Mouse (Mus musculus) adrenal gland, postnatal 0 days (tissue): Measurements from ENCODE around the gene Tlx2. TPM values are rescaled to one million over a fixed set of nuclear protein-coding genes. Genes with fewer than 3 reads are reported as not detected.

Experiments
- microRNA-seq: library from miRNA; unstranded; fragments of <30 nt; microRNA quantifications from one replicate; pipeline ENCODE4, GENCODE M21; 2016; ENCODE audit warnings: borderline replicate concordance; ENCODE audit not compliant: insufficient number of aligned reads
- polyA plus RNA-seq: library from polyadenylated mRNA; unstranded; fragments of >200 nt; fragmentation: Nextera tagmentation; extraction: Ambion mirVana; gene quantifications from 2 replicates; pipeline ENCODE4 v1.2.1, GENCODE M21; 2015

Tlx2 gene
- polyA plus RNA-seq, result 47.4 and 57.0 TPM in 2 replicates

DNA sequence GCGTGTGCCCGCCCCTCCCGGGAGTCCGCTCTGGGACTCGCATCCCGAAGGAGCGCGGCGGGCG, at the start of gene Tlx2:
Gene Tlx2, minus strand, starts transcription at position 47 of the 64 bp plus-strand sequence.

DNA sequence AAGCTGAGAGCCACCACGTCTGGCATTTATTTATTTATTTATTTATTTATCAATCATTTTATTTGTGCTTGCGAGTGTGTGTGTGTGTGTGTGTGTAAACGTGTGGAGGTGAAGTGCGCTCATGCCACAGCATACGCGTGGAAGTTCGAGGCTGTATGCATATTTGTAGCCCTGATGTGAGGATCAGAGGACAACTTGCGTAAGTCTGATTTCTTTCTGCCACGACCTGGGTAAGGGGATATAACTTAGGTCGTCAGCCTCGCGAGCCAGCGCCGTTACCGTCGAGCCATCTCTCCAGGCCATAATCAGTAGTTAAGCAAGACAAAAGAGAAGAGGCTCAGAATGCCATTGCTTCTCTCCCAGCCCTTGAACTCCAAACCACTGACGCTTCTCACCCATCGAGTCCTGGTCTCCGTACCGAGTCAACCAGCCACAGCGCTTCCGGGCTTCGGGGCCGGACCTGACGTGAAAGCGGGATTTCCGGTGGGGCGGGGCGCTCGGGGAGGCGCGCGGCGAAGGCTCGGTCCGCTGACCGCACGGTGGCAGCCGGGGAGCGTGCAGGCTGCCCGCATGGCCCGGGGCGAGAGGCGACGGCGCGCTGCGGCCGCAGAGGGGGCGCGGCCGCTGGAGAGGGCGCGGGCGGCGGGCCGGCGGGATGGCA, 45.0 kb upstream of the Tlx2 start, which contains the start of gene Mogs:
Gene Mogs, plus strand, starts transcription at position 486 of the 661 bp plus-strand sequence.

DNA sequence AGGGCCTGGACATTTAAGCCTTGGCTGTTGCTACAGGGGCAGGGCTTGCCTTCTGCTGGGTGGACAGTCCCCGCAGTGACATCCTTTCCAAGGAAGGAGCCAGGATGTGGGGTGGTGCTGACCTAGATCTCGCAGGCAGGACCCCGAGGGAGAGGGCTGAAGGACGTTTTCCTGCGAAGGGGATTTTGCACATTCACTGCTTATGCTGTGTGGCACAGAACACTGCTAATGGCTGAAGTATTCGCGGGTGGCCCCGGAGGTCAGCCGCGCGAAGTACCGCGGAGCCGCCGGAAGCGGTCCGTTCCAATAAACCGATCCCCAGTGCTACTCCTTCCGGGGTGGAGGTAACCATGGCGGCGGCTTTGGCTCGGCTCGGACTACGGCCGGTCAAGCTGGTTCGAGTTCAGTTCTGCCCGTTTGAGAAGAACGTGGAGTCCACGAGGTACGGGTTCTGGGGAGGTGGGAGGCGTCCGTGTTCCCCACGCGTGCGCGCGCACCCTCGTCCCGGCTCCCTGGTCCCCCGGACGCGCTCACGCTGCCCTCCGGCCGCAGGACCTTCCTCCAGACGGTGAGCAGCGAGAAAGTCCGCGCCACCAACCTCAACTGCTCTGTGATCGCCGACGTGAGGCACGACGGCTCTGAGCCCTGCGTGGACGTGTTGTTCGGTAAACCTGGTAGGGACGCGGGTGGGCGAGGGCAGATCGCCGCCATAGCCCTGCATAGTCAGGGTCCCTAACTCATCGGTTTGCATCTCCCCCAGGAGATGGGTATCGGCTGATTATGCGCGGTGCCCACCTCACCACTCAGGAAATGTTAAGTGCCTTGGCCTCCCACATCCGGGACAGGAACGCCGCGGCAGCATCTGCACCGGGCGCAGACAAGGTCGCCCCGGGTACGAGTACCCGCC, 38.9 kb upstream of the Tlx2 start, which contains the start of gene Mrpl53:
Gene Mrpl53, plus strand, starts transcription at position 279 of the 907 bp plus-strand sequence.

GRCm38 (mm10) chr6:83101316-83101687, 31.2 kb upstream of the Tlx2 start, which contains the start of the genes Ccdc142 and Gm42688:
Gene Ccdc142, plus strand, starts transcription at chr6:83101601.
Gene Gm42688, plus strand, starts transcription at chr6:83101617.

DNA sequence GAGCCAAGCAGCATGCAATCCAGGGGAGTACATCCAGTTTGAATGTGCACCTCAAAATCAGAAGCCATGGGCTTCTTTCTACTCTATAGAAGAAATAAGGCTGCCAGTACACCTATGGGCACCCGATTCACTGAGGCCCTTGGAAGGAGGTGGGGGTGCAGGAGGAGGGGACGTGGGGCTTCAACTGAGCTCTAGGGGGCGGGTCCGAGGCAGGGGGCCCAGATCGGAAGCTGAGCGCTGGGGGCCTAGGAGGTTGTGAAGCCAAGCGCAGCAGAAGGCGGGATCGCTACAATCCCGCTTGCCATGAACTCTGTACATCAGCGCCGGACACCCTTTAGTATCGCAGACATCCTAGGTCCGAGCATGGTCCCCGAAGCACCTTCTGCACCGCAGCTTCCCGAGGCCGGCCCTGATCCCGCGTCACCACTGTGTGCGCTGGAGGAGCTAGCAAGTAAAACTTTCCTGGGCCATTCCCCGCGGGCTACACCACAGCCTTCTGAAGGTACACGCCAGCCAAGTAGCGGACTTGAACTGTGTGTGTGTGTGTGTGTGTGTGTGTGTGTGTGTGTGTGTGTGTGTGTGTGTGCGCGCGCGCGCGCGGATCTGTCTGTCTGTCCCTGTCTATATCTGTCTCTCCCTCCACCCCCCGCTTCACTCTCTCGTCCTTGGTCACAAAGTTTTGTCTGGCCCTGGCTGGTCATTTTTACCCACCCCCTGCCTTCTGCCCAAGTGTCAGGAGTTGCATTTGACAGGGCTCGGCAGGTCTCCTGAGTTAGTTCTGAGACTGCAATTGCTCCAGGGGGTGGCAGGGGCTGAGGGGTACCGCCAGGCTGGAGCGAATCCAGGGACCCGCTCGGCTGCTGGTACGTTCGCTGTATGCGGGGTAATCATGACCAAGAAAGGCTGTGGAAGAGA, 16.3 kb upstream of the Tlx2 start, which contains the start of gene Lbx2:
Gene Lbx2, plus strand, starts transcription at position 247 of the 915 bp plus-strand sequence.

GRCm38 (mm10) chr6:83077630-83078323, 7.7 kb upstream of the Tlx2 start, which contains the start of gene Pcgf1:
Gene Pcgf1, plus strand, starts transcription at chr6:83077869.

DNA sequence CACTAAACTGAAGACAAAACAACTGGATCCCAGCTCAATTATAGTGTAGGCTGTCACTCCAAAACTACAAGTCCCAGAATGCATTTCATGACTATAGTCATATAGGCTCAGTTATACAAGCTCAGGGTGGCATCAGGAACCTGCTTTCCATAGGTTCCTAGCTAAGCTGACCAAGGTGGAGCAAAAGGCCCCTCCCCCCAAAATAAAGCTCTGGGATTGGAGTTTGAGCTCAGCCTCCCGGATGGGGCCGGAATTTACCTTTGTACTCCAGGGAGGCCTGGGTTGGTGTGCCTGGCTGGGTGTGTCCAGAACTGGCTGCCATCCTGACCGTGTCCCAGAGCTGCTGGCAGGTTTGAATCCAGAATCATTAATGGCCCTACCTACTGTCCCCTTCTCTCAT, 12.3 kb downstream of the Tlx2 start, which contains the start of gene Dqx1:
Gene Dqx1, plus strand, starts transcription at position 55 of the 400 bp plus-strand sequence.

GRCm38 (mm10) chr6:83054871-83055431, 15.1 kb downstream of the Tlx2 start, which contains the start of gene Htra2:
Gene Htra2, minus strand, starts transcription at chr6:83055273.

GRCm38 (mm10) chr6:83054074-83054851, 15.8 kb downstream of the Tlx2 start, which contains the start of gene Aup1:
Gene Aup1, plus strand, starts transcription at chr6:83054521.

DNA sequence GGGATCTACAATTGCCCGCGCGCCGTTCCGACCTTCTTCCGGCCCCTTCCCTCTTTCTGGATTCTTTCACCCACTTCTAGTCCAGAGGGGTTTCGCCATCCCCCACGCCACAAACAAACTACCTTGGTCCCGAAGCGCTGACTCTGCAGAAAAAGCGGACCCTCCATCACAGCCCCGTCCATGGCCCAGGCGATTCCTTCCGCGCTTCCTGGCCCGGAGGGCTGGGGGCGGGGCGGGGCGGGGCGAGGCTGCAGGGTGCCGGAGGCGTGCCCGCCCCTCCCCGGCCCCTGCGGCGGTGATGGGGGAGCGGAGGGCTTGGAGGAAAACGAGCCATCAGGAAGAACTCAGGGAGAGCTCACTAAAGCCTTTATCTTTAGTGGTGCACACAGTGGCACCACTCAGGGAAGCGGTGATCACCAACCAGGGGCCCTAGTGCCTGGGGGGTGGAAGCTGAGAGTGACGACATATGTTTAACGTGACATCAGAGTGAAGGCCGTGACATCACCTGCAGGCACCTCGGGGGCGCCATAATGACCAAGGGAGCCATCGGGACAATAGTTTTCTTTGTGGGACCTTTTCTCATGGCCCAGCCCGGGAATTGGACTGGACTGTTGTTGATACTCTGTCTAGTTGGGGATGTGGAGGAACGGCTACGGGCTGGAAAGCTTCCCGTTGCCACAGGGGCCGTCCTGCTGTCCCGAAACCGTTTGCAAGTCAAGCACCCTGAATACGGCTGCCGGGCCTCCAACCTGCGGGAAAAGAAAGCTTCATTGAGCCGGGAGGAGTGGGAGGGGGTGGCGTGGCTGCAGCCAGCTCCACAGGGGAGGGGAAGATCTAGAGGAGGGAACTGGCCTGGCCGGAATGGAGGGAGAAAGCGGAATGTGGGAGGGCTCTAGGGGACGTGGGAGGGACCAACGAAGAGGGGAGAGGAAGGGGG, 36.6 kb downstream of the Tlx2 start, which contains the start of the genes Dok1 and Loxl3:
Gene Dok1, minus strand, starts transcription at position 223 of the 937 bp plus-strand sequence.
Gene Loxl3, plus strand, starts transcription at position 925 of the 937 bp plus-strand sequence.

Small RNA genes within 50 kb of the gene (microRNA-seq; reads per million reads assigned to microRNA genes)
- gene Mir3470a (not detected), gene Mir7040 (not detected)

Other genes starting within 250 kb of the Tlx2 start
- gene Sema4f, start 130.5 kb downstream of the Tlx2 start, polyA plus RNA-seq, result 1.8 and 6.6 TPM in 2 replicates
- 0.95 and 1.8 TPM in 2 replicates for gene M1ap, start 123.4 kb downstream of the Tlx2 start, polyA plus RNA-seq
- gene Dok1, start 36.8 kb downstream of the Tlx2 start, polyA plus RNA-seq, result 10.4 and 13.8 TPM in 2 replicates
- gene Loxl3, start 36.1 kb downstream of the Tlx2 start, polyA plus RNA-seq, result 8.0 and 10.3 TPM in 2 replicates
- gene Aup1, start 15.8 kb downstream of the Tlx2 start, polyA plus RNA-seq, result 125 and 198 TPM in 2 replicates
- gene Htra2, start 15.0 kb downstream of the Tlx2 start, polyA plus RNA-seq, result 72.7 and 85.4 TPM in 2 replicates
- 2.2 and 2.9 TPM in 2 replicates for gene Dqx1, start 12.4 kb downstream of the Tlx2 start, polyA plus RNA-seq
- 77.1 and 86.5 TPM in 2 replicates for gene Pcgf1, start 7.6 kb upstream of the Tlx2 start, polyA plus RNA-seq
- gene Lbx2, start 16.1 kb upstream of the Tlx2 start, polyA plus RNA-seq, result 32.9 and 50.3 TPM in 2 replicates
- gene Ccdc142, start 31.3 kb upstream of the Tlx2 start, polyA plus RNA-seq, result 1.6 and 5.7 TPM in 2 replicates
- gene Gm42688, start 31.3 kb upstream of the Tlx2 start, polyA plus RNA-seq, result 2.5 and 5.4 TPM in 2 replicates
- gene Mrpl53, start 38.7 kb upstream of the Tlx2 start, polyA plus RNA-seq, result 177 and 257 TPM in 2 replicates
- 25.9 and 42.3 TPM in 2 replicates for gene Mogs, start 45.2 kb upstream of the Tlx2 start, polyA plus RNA-seq
- gene Wbp1, start 51.3 kb upstream of the Tlx2 start, polyA plus RNA-seq, result 78.7 and 93.8 TPM in 2 replicates
- 13.7 and 17.2 TPM in 2 replicates for gene Ino80b, start 55.1 kb upstream of the Tlx2 start, polyA plus RNA-seq
- 16.9 and 27.2 TPM in 2 replicates for gene Rtkn, start 65.2 kb upstream of the Tlx2 start, polyA plus RNA-seq
- gene Wdr54, start 86.1 kb upstream of the Tlx2 start, polyA plus RNA-seq, result 2.9 and 4.3 TPM in 2 replicates
- 0.41 and 0.72 TPM in 2 replicates for gene 1700003E16Rik, start 86.1 kb upstream of the Tlx2 start, polyA plus RNA-seq
- gene Dctn1, start 95.6 kb upstream of the Tlx2 start, polyA plus RNA-seq, result 60.7 and 63.9 TPM in 2 replicates
- 0.12 TPM in 1 of 2 replicates, not detected in the other for gene Slc4a5, start 149.5 kb upstream of the Tlx2 start, polyA plus RNA-seq